10 mouse cellular contexts compared by ENCODE assay signal in genomic region chr11:120541907-120542306, GRCm38 (mm10). TPM values are rescaled to one million over a fixed set of nuclear protein-coding genes. Genes with fewer than 3 reads are reported as not detected.
DNase-seq lines count a peak whose midpoint lies in the region; ATAC-seq and TF ChIP-seq lines count a peak whose summit lies in the region.
"Had no signal": no experiment of that assay in that cellular context is flagged by ENCODE, and none has a peak within 500 bp of the region (broad histone marks: within the 10 kb centered on the region; RNA-seq: fewer than 3 reads in every experiment).

No protein-coding gene starts in this region.

- H3K4me2 ChIP-seq in neural tube, embryonic 11.5 days (ENCODE audit: low read depth): no peak overlapping the region
- no peak overlapping the region for H3K4me2 ChIP-seq in neural tube, embryonic 15.5 days

- no peak overlapping the region for H3K4me3 ChIP-seq in gastrocnemius, adult 2 months
- H3K4me3 ChIP-seq in neural tube, embryonic 11.5 days (ENCODE audit: low read depth, low read length): no peak overlapping the region
- H3K4me3 ChIP-seq in neural tube, embryonic 15.5 days (replicated peaks): no peak overlapping the region
- no peak overlapping the region for H3K4me3 ChIP-seq in small intestine, adult 2 months (ENCODE audit: low read depth, low read length)

- no peak for TF ChIP-seq POLR2A in small intestine, adult 2 months (IDR thresholded peaks at IDR 0.05; ENCODE audit: low read depth, low read length)

- H3K9ac ChIP-seq in neural tube, embryonic 11.5 days (ENCODE audit: low read length): no peak overlapping the region
- no peak overlapping the region for H3K9ac ChIP-seq in neural tube, embryonic 15.5 days (replicated peaks)

- ATAC-seq in neural tube, embryonic 11.5 days (ENCODE audit: insufficient read depth, low FRiP score, low TSS enrichment): no peak
- ATAC-seq in neural tube, embryonic 15.5 days (ENCODE audit: low FRiP score): no peak

- intact Hi-C loops in gastrocnemius, adult 2 months (cut with DNase I): loop anchor here (5.0 kb wide), 1 partner anchor 35 kb away; no protein-coding TSS in a partner anchor
- intact Hi-C loops in heart, postnatal 10 days (cut with DNase I): no loop called here
- intact Hi-C loops in left cerebral cortex, postnatal 25 days (cut with DNase I): no loop called here

- H3K27me3 ChIP-seq in neural tube, embryonic 11.5 days (ENCODE audit: control insufficient read depth, insufficient read depth, low read length): no peaks in the 10 kb centered on the region
- H3K27me3 ChIP-seq in neural tube, embryonic 15.5 days (replicated peaks): no peaks in the 10 kb centered on the region
- no peaks in the 10 kb centered on the region for H3K27me3 ChIP-seq in small intestine, adult 2 months (ENCODE audit: control insufficient read depth, insufficient read depth, low read length)

- peak; percentile 67 for DNase-seq in gastrocnemius, adult 2 months
- DNase-seq in gastrocnemius, postnatal 25 days: no peak
- peak; percentile 18 for DNase-seq in neural tube, embryonic 11.5 days (ENCODE audit: low spot score)
- peak; percentile 77 to 78 for DNase-seq in heart, postnatal 10 days
- no peak for DNase-seq in yolk sac, embryonic 10.5 days (ENCODE audit: low spot score)
- no peak for DNase-seq in left cerebral cortex, postnatal 25 days (ENCODE audit: low spot score in 2 of 2)

- H3K27ac ChIP-seq in gastrocnemius, adult 2 months: peak overlapping the region; percentile 83
- H3K27ac ChIP-seq in neural tube, embryonic 11.5 days (ENCODE audit: low read depth, low read length): no peak overlapping the region
- H3K27ac ChIP-seq in neural tube, embryonic 15.5 days (replicated peaks): no peak overlapping the region
- no peak overlapping the region for H3K27ac ChIP-seq in small intestine, adult 2 months (ENCODE audit: insufficient read depth, low read depth, low read length)
- H3K27ac ChIP-seq: macrophage had no signal

- no peaks in the 10 kb centered on the region for H3K9me3 ChIP-seq in neural tube, embryonic 11.5 days (ENCODE audit: control insufficient read depth, low read length)
- H3K9me3 ChIP-seq in neural tube, embryonic 15.5 days (replicated peaks): no peaks in the 10 kb centered on the region

- peak; percentile 68 for TF ChIP-seq CTCF in gastrocnemius, adult 2 months (IDR thresholded peaks at IDR 0.05)
- TF ChIP-seq CTCF in small intestine, adult 2 months (IDR thresholded peaks at IDR 0.05; ENCODE audit: extremely low read depth, insufficient read length, insufficient replicate concordance, low read depth, low read length): 0 out of 2 replicates have a peak, but pooled peaks have one; percentile 16

- H3K36me3 ChIP-seq in neural tube, embryonic 11.5 days (ENCODE audit: control insufficient read depth, insufficient read depth, low read length): peaks cover 15% of the 10 kb centered on the region; the same call in 1 of the 2 replicates
- peaks cover 32% of the 10 kb centered on the region for H3K36me3 ChIP-seq in neural tube, embryonic 15.5 days
- H3K36me3 ChIP-seq in small intestine, adult 2 months (ENCODE audit: control insufficient read depth, insufficient read depth, low read length): no peaks in the 10 kb centered on the region

- 45% methylated on average over 4 of the region's 4 CpGs for WGBS in neural tube, embryonic 11.5 days
- 46% methylated on average over 4 of the region's 4 CpGs for WGBS in neural tube, embryonic 15.5 days
- 77% methylated on average over 4 of the region's 4 CpGs for WGBS in small intestine, adult 2 months

- no peaks in the 10 kb centered on the region for H3K4me1 ChIP-seq in neural tube, embryonic 11.5 days (ENCODE audit: control insufficient read depth, insufficient read depth, low read length)
- H3K4me1 ChIP-seq in neural tube, embryonic 15.5 days: peaks cover 31% of the 10 kb centered on the region
- H3K4me1 ChIP-seq in small intestine, adult 2 months (ENCODE audit: control insufficient read depth, insufficient read depth, insufficient read length, low read length): peaks cover 19% of the 10 kb centered on the region

RNA-seq across cellular contexts. Expression of gene Mcrip1, which starts 7.6 kb away (rescaled TPM):
- total RNA-seq in gastrocnemius, adult 2 months (2021): 10 to 100 TPM; 21.7 to 22.1 TPM
- total RNA-seq in gastrocnemius, postnatal 25 days (2021): 10 to 100 TPM; 21.4 to 23.7 TPM
- polyA plus RNA-seq in neural tube, embryonic 11.5 days (2014; fragmentation: Nextera tagmentation; extraction: Ambion mirVana): 244 and 251 TPM in 2 replicates
- polyA plus RNA-seq in neural tube, embryonic 15.5 days (2015; fragmentation: Nextera tagmentation; extraction: Ambion mirVana): 229 and 235 TPM in 2 replicates
- total RNA-seq in heart, postnatal 10 days (2021): 10 to 100 TPM; 70.5 to 72.7 TPM
- 24.0 and 30.3 TPM in 2 replicates for polyA plus RNA-seq in small intestine, adult 2 months (2012; rRNA removed)
- 10 to 100 TPM; 88.2 to 93.6 TPM for total RNA-seq in left cerebral cortex, postnatal 25 days (2021)

RNA-seq across cellular contexts. Expression of gene Ppp1r27, which starts 9.0 kb away (rescaled TPM):
- 100 to 1,000 TPM; 188 to 418 TPM for total RNA-seq in gastrocnemius, adult 2 months (2021)
- 100 to 1,000 TPM in 1 of 2 experiments, 10 to 100 TPM in 1; 92.3 to 377 TPM for total RNA-seq in gastrocnemius, postnatal 25 days (2021)
- polyA plus RNA-seq in neural tube, embryonic 11.5 days (2014; fragmentation: Nextera tagmentation; extraction: Ambion mirVana): not detected in 2 replicates
- polyA plus RNA-seq in neural tube, embryonic 15.5 days (2015; fragmentation: Nextera tagmentation; extraction: Ambion mirVana): 0.69 and 14.1 TPM in 2 replicates
- under 1 TPM in 1 of 2 experiments, not detected in 1; 0.60 TPM for total RNA-seq in heart, postnatal 10 days (2021)
- polyA plus RNA-seq in small intestine, adult 2 months (2012; rRNA removed): 0.51 TPM in 1 of 2 replicates, not detected in the other
- not detected for total RNA-seq in left cerebral cortex, postnatal 25 days (2021)
- total RNA-seq: common myeloid progenitor, adult 5-6 weeks had no signal
- polyA plus RNA-seq: macrophage had no signal

RNA-seq across cellular contexts. Expression of gene Gcgr, which starts 11.4 kb away (rescaled TPM):
- under 1 TPM in 1 of 2 experiments, not detected in 1; 0.33 TPM for total RNA-seq in gastrocnemius, adult 2 months (2021)
- total RNA-seq in gastrocnemius, postnatal 25 days (2021): under 1 TPM in 1 of 2 experiments, not detected in 1; 0.31 TPM
- polyA plus RNA-seq in neural tube, embryonic 11.5 days (2014; fragmentation: Nextera tagmentation; extraction: Ambion mirVana): 0.19 and 0.24 TPM in 2 replicates
- 0.26 and 0.41 TPM in 2 replicates for polyA plus RNA-seq in neural tube, embryonic 15.5 days (2015; fragmentation: Nextera tagmentation; extraction: Ambion mirVana)
- 1 to 10 TPM; 2.4 to 3.1 TPM for total RNA-seq in heart, postnatal 10 days (2021)
- 1.4 and 2.6 TPM in 2 replicates for polyA plus RNA-seq in small intestine, adult 2 months (2012; rRNA removed)
- total RNA-seq in left cerebral cortex, postnatal 25 days (2021): not detected
- total RNA-seq: common myeloid progenitor, adult 5-6 weeks had no signal

RNA-seq across cellular contexts. Expression of gene P4hb, which starts 31.1 kb away (rescaled TPM):
- 100 to 1,000 TPM; 201 to 240 TPM for total RNA-seq in gastrocnemius, adult 2 months (2021)
- total RNA-seq in gastrocnemius, postnatal 25 days (2021): 100 to 1,000 TPM; 192 to 198 TPM
- 562 and 566 TPM in 2 replicates for polyA plus RNA-seq in neural tube, embryonic 11.5 days (2014; fragmentation: Nextera tagmentation; extraction: Ambion mirVana)
- 282 and 351 TPM in 2 replicates for polyA plus RNA-seq in neural tube, embryonic 15.5 days (2015; fragmentation: Nextera tagmentation; extraction: Ambion mirVana)
- 100 to 1,000 TPM; 306 to 311 TPM for total RNA-seq in heart, postnatal 10 days (2021)
- 442 and 705 TPM in 2 replicates for polyA plus RNA-seq in small intestine, adult 2 months (2012; rRNA removed)
- total RNA-seq in left cerebral cortex, postnatal 25 days (2021): 100 to 1,000 TPM; 125 to 127 TPM

RNA-seq across cellular contexts. Expression of gene Arhgdia, which starts 39.5 kb away (rescaled TPM):
- total RNA-seq in gastrocnemius, adult 2 months (2021): 10 to 100 TPM; 72.1 to 89.6 TPM
- 10 to 100 TPM; 80.1 to 95.2 TPM for total RNA-seq in gastrocnemius, postnatal 25 days (2021)
- 686 and 719 TPM in 2 replicates for polyA plus RNA-seq in neural tube, embryonic 11.5 days (2014; fragmentation: Nextera tagmentation; extraction: Ambion mirVana)
- polyA plus RNA-seq in neural tube, embryonic 15.5 days (2015; fragmentation: Nextera tagmentation; extraction: Ambion mirVana): 488 and 542 TPM in 2 replicates
- total RNA-seq in heart, postnatal 10 days (2021): 100 to 1,000 TPM; 236 to 257 TPM
- polyA plus RNA-seq in small intestine, adult 2 months (2012; rRNA removed): 489 and 1,022 TPM in 2 replicates
- total RNA-seq in left cerebral cortex, postnatal 25 days (2021): 100 to 1,000 TPM; 340 to 344 TPM

Comparison
In these comparisons a context has a peak if more than half of its experiments do, and no peak if none do; other contexts are left out.
1. DNase-seq: peak in gastrocnemius, adult 2 months (single experiment), neural tube, embryonic 11.5 days (single experiment) and heart, postnatal 10 days (2 of 2); none in gastrocnemius, postnatal 25 days (single experiment), yolk sac, embryonic 10.5 days (single experiment) and left cerebral cortex, postnatal 25 days (0 of 2).
2. RNA of gene Ppp1r27, which starts 9.0 kb away (total RNA-seq): 188 to 418 TPM in gastrocnemius, adult 2 months and 92.3 to 377 TPM in gastrocnemius, postnatal 25 days; 0.60 TPM in heart, postnatal 10 days and not detected in left cerebral cortex, postnatal 25 days; every median in the first group is over 10 times any median in the second.